Mouse (Mus musculus) MEL (cell line): ENCODE results near the gene 4930507D05Rik.
A peak's percentile ranks its signal among the peaks of the same experiment; 100 is the strongest.

Source experiments
- CHD2 ChIP-seq: IDR thresholded peaks from 2 replicates; pipeline ENCODE4 v1.6.1; 2011; ENCODE audit warnings: low read length, improper control_type of control experiment
- CTCF ChIP-seq, 3 experiments: IDR thresholded peaks in 2 of 3; conservative IDR thresholded peaks in 1 of 3; 2 replicates each; pipeline ENCODE4 v1.5.1; 2011 to 2012; ENCODE audit warnings: low read length in 3 of 3, low read depth in 2 of 3, mild to moderate bottlenecking in 2 of 3, improper control_type of control experiment in 1 of 3, inconsistent platforms in 1 of 3, mixed read lengths in 1 of 3, moderate library complexity in 1 of 3; ENCODE audit not compliant: control insufficient read depth in 1 of 3, insufficient read depth in 1 of 3, poor library complexity in 1 of 3, severe bottlenecking in 1 of 3
- ELF1 ChIP-seq: IDR thresholded peaks from 2 replicates; pipeline ENCODE4 v1.6.1; 2014; ENCODE audit warnings: low read depth, mild to moderate bottlenecking, inconsistent platforms, low read length, improper control_type of control experiment, moderate library complexity
- GABPA ChIP-seq: IDR thresholded peaks from 2 replicates; pipeline ENCODE4 v1.6.1; 2012; ENCODE audit warnings: low read depth, mild to moderate bottlenecking, inconsistent platforms, low read length, improper control_type of control experiment, moderate library complexity
- GATA1 ChIP-seq: IDR thresholded peaks from 2 replicates; pipeline ENCODE4 v1.6.1; 2011; ENCODE audit warnings: low read depth, low read length, improper control_type of control experiment
- HCFC1 ChIP-seq: IDR thresholded peaks from 2 replicates; pipeline ENCODE4 v1.6.1; 2012; ENCODE audit warnings: low read depth, mild to moderate bottlenecking, inconsistent platforms, low read length, improper control_type of control experiment, moderate library complexity
- POLR2A ChIP-seq, 2 experiments: IDR thresholded peaks; 2 replicates each; pipeline ENCODE4 v1.6.1; 2011 to 2012; ENCODE audit warnings: low read length in 2 of 2, mild to moderate bottlenecking in 2 of 2, control low read depth in 1 of 2, improper control_type of control experiment in 1 of 2, low read depth in 1 of 2, moderate library complexity in 1 of 2; ENCODE audit not compliant: control insufficient read depth in 1 of 2, insufficient read depth in 1 of 2, poor library complexity in 1 of 2
- POLR2AphosphoS2 ChIP-seq: IDR thresholded peaks from 2 replicates; pipeline ENCODE4 v1.6.1; 2011; ENCODE audit warnings: low read length, improper control_type of control experiment
- RCOR1 ChIP-seq: IDR thresholded peaks from 2 replicates; pipeline ENCODE4 v1.6.1; 2012; ENCODE audit warnings: low read depth, mild to moderate bottlenecking, inconsistent platforms, low read length, improper control_type of control experiment
- SIN3A ChIP-seq: IDR thresholded peaks from 2 replicates; pipeline ENCODE4 v1.6.1; 2012; ENCODE audit warnings: low read length, improper control_type of control experiment, inconsistent platforms
- TAL1 ChIP-seq: IDR thresholded peaks from 2 replicates; pipeline ENCODE4 v1.6.1; 2012; ENCODE audit warnings: mild to moderate bottlenecking, inconsistent platforms, low read length, moderate library complexity, mixed read lengths
- TBP ChIP-seq: IDR thresholded peaks from 2 replicates; pipeline ENCODE4 v1.8.0; 2011; ENCODE audit warnings: low read depth, low read length, improper control_type of control experiment
- TCF12 ChIP-seq: IDR thresholded peaks from 2 replicates; pipeline ENCODE4 v1.6.1; 2014; ENCODE audit warnings: low read depth, mild to moderate bottlenecking, inconsistent platforms, low read length, improper control_type of control experiment, moderate library complexity
- USF1 ChIP-seq: IDR thresholded peaks from 2 replicates; pipeline ENCODE4 v1.6.1; 2014; ENCODE audit warnings: low read depth, mild to moderate bottlenecking, inconsistent platforms, low read length, improper control_type of control experiment, moderate library complexity

- TF ChIP-seq CTCF (IDR thresholded peaks at IDR 0.05 in 2 of 3, conservative IDR thresholded peaks at IDR 0.05 in 1 of 3; ENCODE audit: control insufficient read depth in 1 of 3, insufficient read depth in 1 of 3, low read depth in 2 of 3, low read length in 3 of 3, poor library complexity in 1 of 3, severe bottlenecking in 1 of 3) (no peak), ELF1 (no peak), POLR2A (IDR thresholded peaks at IDR 0.05; ENCODE audit: control insufficient read depth in 1 of 2, insufficient read depth in 1 of 2, low read depth in 1 of 2, low read length in 2 of 2, poor library complexity in 1 of 2) (no peak), GABPA (no peak), CHD2 (no peak), USF1 (no peak), SIN3A (no peak), TBP (no peak), GATA1 (peak; percentile 79), TAL1 (peak; percentile 24; the same call in 1 of the 2 replicates), TCF12 (no peak), RCOR1 (peak; percentile 75), HCFC1 (no peak), POLR2AphosphoS2 (no peak)
Measured at GRCm38 (mm10) chr10:62412906-62413605, 36.2 kb upstream of the 4930507D05Rik start.
